Mouse (Mus musculus): ENCODE data around the gene Tie1.

The Tie1 gene

DNA sequence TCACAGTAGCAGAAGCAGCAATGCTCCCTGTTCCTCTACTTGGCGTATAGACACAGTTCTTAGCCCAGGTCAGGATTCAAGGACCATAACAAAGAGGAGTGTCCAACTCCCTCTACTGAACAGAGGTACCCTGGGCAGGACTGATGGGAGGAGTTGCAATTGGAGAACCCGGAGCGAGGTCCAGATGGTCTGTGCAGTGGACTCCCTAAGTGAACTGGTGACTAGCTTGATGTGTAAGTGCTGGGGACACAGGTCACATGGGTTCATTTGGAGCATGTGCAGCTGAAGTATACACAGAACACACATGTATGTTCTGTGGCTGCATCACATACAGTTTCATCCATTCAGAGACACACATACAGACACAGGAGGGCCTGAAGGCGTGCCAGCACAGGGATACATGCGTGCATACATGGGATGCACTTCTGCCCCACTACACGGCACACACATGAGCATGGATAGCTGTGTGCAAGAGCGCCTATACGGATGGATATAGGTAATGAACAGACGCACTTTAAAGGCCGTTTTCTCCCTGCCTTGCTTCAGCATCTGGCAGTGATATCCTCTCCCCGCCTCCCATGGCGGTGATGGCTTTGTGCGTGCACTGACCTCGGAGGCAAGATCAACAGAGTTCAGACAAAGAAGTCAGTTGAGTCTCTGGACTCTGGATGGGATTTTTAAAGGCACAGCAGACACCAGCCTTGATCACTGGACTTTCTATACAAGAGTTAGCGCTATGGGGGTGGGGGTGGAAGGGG lies 12.9 kb downstream of the Tie1 start:
- DNase-seq (ENCODE audit: low read depth, low spot score): no peak

DNA sequence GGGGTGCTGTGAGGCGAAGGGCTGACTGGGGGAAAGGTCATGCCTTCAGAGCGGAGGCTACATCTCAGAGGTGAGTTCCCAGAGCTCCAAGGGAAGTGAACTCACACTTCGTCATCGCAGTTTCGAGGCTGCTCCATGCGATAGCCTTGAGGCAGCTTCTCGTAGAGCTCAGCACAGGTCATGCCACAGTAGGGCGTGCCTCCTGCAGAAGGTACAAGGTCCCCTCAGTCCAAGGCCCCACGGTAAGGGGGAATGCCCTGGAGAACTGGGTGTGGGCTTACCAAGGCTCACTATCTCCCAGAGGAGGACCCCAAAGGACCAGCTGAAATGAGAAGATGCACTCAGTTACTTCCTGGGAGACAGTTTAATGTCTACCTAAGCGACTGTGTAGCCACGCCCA lies 17.2 kb downstream of the Tie1 start:
- no peak for DNase-seq (ENCODE audit: low read depth, low spot score)

DNA sequence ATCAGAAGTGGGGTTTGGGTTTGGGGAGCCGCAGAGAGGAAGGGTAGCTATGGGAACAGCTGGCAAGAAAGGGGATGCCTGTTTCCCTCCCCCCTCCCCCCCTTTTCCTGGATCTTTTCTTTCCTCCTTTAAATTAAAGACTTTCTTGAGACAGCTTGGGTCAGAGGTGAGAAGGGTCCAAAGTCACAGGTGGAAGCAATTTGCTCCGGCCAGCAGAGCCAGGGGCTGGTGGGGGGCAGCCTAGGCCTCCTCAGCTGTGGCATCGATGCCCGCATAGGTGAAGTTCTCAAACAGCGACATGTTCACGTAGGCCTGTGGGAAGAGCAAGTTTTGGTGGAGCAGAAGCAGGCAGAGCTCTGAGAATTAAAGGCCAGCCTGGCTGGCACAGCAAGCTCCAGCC lies 18.6 kb downstream of the Tie1 start:
- no peak for DNase-seq (ENCODE audit: low read depth, low spot score)

DNA sequence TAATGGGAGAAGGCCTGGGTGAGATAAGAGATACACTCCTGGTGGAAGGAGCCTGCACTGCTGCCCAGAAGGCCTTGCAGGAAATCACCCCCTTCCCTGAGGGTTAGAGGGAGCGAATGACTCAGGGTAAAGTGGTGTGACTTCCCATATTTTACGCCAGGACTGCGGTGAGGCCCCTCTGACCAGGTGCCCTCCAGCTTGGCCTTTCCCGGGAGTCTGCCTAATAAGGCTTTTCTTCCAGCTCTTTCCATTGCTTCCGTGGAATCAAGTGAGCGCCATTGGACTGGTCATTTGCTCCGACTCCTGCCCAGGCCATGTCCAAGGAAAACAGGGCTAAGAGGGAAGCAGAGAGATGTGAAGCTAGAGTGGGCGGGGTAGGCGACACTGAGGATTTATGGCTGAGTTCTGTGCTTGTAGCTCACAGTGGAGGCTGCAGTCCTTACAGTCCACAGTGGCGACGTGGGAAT lies 24.1 kb downstream of the Tie1 start:
- no peak for DNase-seq (ENCODE audit: low read depth, low spot score)

DNA sequence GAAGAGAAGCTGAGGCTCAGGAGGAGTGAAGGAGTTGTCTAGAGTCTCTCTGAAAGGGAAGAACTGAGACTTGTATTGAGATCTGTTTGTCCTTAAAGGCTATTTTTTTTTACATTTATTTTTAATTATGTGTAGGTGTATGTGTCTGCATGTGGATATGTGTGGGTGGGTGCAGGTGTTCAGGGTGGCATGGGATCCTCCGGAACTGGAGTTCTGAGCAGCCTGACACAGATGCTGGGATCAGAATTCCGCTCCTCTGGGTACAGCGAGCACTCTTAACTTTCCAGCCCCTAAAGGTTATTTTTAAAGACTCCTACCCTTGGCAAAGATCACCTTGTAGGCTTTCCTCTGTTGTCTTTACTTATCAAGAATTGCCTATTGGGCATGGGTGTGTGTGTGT lies 24.9 kb downstream of the Tie1 start:
- DNase-seq (ENCODE audit: low read depth, low spot score): no peak

DNA sequence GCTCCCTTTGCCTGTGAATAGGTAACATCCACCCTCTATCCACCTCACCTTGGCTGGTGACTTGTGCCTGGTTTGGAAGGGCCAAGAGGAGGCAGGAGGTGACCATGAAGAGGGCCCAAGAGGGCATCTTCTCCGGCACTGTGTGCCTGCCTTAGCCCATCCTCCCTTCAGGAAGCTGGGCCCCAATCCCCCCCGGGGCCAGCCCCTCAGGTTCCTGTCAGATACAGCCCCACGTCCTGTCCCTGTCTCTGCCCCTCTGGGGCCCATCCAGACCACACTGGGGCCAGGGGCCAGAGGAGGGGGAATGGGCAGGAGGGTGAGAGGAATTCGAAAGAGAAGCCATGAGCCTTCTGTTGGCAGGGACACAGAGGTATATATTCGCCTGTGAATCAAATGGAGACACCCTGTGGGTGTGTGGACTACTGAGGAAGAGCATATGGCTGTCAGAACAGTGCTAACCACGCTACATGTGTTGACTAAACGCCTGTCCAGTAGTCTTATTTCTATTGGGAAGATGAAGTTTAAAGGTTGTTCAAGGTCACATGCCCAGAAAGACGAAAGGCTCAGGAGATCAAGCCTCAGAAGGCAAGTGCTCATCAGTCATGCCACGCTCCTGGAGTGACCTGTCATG lies 32.4 kb downstream of the Tie1 start, which contains the start of gene Mpl:
TSS of gene Mpl (minus strand) at position 169 of the 631 bp plus-strand sequence.
- DNase-seq (ENCODE audit: low read depth, low spot score): no peak

DNA sequence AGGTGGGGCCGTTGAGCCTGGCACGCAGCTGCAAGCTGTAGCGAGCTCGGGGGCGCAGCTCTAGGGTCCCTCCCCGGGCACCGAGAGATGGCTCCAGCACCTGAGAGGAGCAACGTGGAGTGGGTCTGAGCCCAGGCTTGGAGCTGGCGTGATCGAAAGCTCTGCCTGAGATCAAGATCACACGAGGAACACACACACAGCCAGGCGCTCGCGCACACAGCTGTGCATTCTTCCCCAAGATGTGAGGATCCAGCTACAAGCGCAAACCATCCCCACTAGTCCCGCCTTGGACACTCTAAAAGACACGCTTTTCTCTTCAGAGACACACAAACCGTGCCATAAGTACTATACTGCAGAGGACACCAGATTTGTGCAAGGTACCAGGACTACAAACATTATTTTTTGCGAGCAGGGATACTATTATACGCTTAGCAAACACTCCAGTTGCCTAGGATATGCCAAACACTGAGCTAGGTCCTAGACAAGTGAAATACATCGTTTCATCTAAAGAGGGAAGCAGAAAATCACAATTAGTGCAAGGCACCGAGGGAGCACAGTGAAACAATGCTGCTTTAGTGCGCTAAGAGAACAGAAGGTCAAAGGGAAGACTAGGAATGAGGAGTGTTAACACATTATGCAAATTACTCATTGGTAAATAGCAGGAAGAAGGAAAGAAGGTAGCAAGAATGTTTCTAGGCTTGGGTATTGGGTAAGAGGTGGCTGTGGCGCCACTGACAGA lies 43.3 kb downstream of the Tie1 start:
- no peak for DNase-seq (ENCODE audit: low read depth, low spot score)

DNA sequence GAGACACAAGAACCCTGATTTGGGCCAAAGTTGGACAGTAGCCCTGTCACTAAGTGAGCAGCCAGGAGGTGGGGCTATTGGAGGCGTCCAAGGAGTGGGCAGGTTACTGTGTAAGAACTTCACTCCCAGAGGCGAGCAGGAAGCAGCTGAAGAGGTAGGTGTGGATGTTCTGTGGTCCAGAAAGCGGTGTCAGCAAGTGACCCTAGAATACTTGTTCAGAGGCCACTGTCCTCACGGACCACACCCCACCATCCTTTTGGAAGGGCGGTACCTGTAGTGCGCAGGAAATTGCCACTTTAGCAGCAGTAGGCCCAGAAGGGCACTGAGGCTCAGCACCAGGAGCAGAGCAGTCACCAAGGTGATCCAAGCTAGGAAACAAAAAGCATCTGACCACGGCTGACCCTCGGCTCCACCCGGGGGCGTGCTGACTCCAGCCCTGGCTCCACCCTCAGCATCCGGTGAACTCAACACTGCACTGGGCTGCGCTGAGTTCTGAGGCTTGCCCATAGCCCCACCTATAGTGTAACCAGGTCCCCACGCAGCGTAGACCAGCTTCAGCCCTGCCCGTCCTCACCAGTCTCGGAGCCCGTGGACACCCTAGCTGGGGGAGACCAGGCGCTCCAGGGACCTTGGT lies 44.0 kb downstream of the Tie1 start:
- no peak for DNase-seq (ENCODE audit: low read depth, low spot score)

DNA sequence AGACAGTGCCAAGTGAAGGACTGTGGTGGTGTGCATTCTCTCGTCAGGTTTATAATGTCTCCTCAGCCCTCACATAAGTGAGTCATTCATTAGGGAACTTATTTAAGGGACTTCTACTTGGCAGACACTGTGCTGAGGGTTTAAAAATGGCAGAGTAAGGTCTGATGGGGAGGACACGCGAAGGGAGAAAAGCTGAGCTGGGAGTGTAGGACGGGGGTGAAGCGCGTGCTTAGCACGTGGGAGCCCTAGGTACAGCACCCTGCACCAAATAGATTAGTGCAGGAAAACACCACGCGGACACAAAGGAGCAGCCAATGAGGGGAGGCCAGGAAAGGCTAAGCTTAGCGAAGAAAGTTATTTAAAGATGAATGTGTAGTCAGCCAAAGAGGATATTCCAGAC lies 44.8 kb downstream of the Tie1 start:
- DNase-seq (ENCODE audit: low read depth, low spot score): no peak

DNA sequence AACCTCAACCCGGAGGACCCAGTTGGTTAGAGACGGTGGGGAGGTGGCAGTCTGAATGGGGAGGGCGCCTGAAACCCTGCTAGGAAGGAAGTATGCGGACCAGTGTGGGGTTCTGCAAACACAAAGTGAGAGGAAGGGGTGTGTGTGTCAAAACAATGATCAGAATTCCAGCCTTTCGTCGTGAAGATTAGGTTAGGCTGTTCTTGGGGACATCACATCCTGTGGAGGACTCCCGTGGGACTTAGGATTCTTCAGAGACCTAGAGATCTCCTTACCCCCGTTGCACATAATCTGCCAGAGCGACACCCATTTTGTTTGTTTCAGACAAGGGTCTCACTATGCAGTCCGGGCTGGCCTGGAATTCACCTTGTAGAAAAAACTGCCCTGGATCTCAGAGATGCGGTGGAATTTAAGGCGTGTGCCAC lies 52.0 kb downstream of the Tie1 start:
- no peak for DNase-seq (ENCODE audit: low read depth, low spot score)

DNA sequence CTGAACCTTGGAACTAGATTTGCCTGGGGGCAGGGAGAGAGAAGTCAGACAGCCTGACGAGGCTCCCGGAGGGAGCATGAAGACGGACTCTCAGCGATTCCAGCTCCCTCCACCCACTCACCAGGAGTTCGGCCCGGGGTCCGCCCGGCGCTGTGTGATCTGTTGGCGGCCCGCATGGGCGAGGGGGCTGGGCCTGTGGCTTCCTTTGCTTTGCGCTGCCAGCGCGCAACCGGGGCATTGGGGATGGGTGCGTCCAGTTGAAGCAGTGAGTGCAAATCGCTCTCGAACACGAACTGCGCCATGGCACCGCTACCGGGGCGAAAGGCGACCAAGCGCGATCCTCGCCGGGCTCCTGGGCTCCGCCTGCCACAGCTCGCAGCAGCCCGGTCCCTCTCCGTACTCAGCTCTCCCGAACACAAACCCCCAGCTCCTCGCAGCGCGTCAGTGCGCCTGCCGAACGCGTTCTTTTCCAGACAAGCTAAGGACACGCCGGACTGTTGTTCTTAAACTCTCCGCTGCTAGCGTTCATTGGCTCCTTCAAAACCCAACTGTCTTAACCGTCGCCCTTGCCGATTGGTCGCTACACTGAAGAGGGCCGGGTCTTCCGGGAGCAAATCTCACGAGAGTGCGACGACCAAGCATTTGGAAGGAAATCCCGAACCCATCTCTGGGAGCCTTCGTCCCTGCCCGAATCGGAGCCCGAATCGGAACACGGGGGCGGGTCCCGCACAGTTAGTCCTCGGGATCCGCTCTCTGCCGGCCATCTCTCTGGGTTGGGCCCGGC lies 52.8 kb downstream of the Tie1 start, which contains the start of gene Cdc20:
TSS of gene Cdc20 (minus strand) at position 533 of the 784 bp plus-strand sequence.
- peak; percentile 59 for DNase-seq (ENCODE audit: low read depth, low spot score)

DNA sequence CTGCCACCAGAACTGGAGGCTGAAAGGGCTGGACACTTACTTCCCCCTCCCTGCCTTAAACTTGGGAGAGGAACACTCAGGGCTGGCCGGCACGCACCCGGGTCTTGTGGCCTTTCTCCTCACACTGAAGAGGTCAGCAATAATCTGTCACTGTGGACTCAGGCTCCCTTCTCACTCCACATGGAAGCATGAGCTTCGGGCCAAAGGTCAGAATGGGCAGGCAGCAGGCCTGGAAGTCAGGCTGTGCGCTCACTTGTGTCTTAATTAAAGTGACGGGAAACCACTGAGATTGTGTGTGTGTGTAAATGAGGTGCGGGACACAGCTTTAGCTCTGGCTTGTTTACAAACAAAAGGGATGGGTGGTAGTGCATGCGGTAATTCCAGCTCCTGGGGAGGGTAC lies 57.5 kb downstream of the Tie1 start:
- no peak for DNase-seq (ENCODE audit: low read depth, low spot score)

DNA sequence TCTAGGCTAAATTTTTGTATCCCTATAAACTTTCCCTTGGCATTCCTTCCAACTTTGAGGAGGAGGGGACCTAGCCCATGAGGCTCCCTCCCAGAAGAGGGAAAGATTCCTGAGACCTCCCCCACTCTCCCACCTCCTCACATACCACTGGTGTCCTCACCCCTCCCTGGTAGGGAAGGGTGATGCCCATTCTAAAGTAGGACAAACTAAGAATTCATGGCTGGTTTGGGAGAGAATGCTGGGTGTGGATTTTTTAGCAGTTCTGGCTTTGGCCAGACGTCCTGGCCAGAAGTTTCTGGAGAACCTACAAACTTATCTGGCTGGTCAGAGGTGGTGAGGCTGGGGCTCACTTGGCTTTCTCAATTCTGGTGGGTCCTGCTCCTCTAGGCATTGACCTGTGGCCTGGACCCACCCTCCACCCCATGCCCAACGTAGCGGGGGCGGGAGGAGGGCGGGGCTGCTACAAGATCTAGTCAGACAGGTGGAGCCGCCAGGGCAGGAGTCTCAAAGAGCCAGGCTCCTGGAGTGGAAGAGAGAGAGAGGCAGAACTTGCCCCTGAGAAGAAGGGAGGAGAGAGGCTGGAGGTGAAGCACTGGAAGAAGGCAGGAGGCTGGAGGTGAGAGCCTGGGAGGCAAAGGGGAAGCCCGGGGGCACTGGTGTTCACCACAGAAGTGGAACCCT lies 60.5 kb downstream of the Tie1 start:
- DNase-seq (ENCODE audit: low read depth, low spot score): no peak

DNA sequence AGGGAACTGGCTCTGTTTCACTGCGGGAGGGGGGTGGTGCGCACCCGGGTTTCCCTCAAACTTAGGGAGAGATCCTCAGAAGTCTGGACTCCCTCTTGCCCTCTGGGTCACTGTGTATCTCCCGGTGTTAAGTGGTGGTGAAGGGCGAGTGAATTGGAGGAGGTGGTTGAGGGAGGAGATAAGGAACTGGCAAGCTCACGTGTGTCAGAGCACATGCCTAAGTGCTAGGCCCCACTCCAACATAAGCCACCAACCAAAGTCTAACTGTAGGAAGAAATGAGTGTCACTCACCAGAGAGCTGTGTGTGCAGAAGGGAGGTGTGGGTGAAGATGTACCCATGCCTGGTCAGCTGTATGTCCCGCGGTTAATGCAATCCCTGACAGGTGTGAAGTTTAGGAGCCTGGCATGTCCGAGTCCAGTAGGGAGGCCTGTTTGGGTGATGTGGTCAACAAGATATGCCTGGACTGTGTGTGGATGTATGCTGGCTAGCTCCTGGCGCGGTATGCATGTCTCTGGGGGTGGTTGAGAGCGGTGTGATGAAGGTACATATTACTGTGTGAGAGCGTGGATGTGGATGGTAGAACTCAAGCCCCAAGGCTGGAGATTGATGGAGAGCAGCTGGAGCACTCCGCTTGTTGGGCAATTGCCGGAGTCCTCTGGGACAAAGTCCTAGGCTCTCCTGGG lies 61.2 kb downstream of the Tie1 start:
- no peak for DNase-seq (ENCODE audit: low read depth, low spot score)

DNA sequence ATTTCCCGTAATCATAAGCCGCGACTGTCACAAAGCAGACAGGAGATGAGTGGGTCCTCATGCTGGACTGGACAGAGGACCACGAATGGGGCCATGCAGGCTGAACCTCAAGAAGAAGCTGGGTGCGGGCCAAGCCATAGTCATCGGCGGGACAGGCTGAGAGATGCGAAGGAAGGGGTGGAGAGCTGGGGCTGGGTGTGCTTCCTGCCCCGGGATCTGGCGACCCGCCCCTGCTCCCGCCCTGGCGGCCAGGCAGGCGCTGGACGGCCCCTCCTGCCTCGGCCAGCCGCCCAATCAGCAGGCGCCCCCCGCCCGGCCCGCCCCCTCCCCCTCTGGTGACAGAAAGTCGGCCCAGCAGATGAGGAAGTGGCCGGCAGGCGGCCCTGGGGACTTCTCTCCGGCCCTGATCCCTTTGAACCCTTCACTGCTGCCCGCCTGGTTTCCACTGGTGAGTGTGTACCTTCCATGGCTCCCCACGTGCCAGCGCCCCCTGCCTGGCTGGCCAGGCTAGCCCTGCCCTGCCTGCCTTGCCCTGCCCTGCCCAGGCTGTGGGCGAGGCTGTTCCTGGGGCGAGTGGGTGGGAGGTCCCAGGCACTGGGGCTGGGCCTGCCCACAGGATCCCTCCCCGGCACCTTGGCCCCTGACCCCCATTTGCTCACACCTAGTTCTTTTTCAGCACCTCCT lies 62.0 kb downstream of the Tie1 start, which contains the start of gene Elovl1:
TSS of gene Elovl1 (plus strand) at position 326 of the 684 bp plus-strand sequence.
- no peak for DNase-seq (ENCODE audit: low read depth, low spot score)

DNA sequence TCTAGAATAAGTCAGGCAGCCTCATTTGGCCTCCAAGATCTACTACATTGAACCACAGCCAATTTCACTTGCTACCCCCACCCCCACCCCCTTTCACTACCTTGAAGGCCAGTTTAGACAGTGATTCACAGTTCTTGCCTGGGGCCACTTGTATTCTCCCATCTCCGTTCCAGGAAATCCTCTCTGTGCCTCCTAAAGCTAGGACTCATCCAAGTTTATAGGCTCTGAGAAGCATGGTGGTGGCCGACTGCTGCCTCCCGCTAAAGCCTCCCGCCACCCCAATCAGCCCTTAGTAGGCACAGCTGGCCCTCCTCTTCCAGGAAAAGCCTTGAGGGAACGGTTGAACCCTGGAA lies 62.5 kb downstream of the Tie1 start:
- no peak for DNase-seq (ENCODE audit: low read depth, low spot score)

DNA sequence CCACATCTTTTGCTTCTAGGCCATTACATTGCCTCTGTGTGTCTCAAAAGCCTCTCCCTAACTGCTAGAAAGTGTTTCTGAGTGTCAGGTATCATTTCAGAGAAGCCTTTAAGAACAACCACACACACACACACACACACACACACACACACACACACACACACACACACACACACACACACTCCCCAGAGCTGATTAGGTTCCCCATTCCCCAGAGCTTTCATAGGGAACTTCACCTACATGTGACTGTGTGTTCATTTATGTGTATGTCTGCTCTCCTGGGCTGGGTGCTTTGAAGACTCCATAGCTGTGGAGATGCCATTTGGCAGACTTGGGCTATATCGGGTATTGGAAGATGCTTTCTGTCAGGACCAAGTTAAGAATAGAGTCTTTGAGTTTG lies 64.5 kb downstream of the Tie1 start:
- DNase-seq (ENCODE audit: low read depth, low spot score): no peak

DNA sequence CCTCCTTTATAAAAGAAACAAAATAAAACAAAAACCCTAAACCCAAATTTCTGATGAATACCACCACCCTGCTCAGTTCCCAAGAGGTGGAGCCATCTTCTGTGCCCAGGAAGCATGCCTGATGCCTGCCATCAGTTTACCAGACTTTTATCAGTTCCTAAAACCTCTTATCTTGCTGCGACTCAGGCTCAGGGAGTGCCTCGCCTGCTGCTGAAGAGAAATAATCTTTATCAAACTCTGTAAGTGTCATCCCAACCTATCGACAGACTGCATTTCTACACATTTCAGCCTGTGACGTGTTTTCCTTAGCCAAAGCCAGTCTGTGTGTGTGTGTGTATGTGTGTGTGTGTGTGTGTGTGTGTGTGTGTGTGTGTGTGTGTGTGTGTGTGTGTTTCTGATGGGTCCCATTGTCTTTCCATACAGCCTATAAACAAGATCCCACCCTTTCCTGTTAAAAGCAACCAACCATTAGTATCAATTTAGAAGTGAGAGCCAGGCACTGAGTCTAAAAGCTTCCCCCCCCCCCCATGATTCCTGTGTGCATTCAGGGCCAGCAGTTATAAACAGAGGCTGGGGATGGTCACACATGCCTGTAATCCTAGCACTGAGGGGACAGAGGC lies 65.2 kb downstream of the Tie1 start:
- no peak for DNase-seq (ENCODE audit: low read depth, low spot score)

DNA sequence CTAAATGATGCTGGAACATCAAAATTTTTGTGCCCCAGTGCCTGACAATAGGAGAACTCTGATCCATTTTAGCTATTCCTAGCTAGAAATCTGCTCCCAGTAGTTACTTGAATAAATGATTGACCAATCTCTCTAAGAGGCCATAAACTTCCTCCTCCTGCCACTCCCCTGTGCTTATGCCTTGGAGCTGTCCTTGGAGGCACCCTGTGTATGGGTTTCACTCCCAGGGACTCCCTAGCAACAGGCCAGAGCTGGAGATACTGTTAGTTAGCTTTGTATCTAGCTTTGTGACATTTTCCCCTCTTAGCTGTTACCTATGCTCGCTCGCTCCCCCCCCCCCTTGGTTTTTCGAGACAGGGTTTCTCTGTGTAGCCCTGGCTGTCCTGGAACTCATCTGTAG lies 68.5 kb downstream of the Tie1 start:
- DNase-seq (ENCODE audit: low read depth, low spot score): no peak

Data from retina, adult 2 months (tissue).